Mouse (Mus musculus): ENCODE data around the gene Olfr64. TPM values are rescaled to one million over a fixed set of nuclear protein-coding genes. Genes with fewer than 3 reads are reported as not detected.
A peak's percentile ranks its signal among the peaks of the same experiment; 100 is the strongest.

The Olfr64 gene
- polyA plus RNA-seq (2012; rRNA removed), result not detected in 2 replicates

DNA sequence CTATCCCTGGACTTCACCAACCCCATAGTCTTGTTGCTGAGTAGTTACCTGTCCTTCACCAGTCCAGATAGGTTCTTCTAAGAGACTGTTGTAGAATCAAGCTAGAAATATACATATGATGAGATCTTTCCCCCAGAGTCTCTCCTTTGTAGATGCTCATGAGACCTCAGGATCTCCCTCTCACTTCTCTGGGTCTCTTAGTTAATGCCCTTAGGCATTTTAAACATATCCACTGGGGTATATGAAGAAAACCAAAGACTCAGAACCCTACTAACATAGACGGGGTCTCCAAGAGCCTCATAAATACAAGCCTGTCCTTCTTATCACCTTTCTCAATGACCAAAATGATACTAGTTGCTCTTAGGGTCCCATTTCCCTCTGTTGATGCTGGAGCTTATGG is at the start of gene Olfr64:
TSS of gene Olfr64 (minus strand) at position 101 of the 400 bp plus-strand sequence.
- TF ChIP-seq CTCF (IDR thresholded peaks at IDR 0.05; ENCODE audit: borderline replicate concordance, extremely low read depth, insufficient read depth, insufficient read length) (no peak), POLR2A (IDR thresholded peaks at IDR 0.05; ENCODE audit: borderline replicate concordance, extremely low read depth, insufficient read depth, insufficient read length, poor library complexity, severe bottlenecking) (no peak)
- no peak for DNase-seq (ENCODE audit: low read depth)

- peak; percentile 64 for DNase-seq (ENCODE audit: low read depth)
- TF ChIP-seq POLR2A (IDR thresholded peaks at IDR 0.05; ENCODE audit: borderline replicate concordance, extremely low read depth, insufficient read depth, insufficient read length, poor library complexity, severe bottlenecking) (no peak), CTCF (IDR thresholded peaks at IDR 0.05; ENCODE audit: borderline replicate concordance, extremely low read depth, insufficient read depth, insufficient read length) (peak; percentile 75; the same call in 1 of the 2 replicates)
Measured at GRCm38 (mm10) chr7:103942730-103943129, 48.4 kb upstream of the Olfr64 start.

- no peak for TF ChIP-seq POLR2A (IDR thresholded peaks at IDR 0.05; ENCODE audit: borderline replicate concordance, extremely low read depth, insufficient read depth, insufficient read length, poor library complexity, severe bottlenecking)
- no peak for TF ChIP-seq CTCF (IDR thresholded peaks at IDR 0.05; ENCODE audit: borderline replicate concordance, extremely low read depth, insufficient read depth, insufficient read length)
Measured at GRCm38 (mm10) chr7:103934264-103934663, 40.0 kb upstream of the Olfr64 start, which contains the start of gene Olfr632. Gene Olfr632, plus strand, starts transcription at chr7:103934347.

DNA sequence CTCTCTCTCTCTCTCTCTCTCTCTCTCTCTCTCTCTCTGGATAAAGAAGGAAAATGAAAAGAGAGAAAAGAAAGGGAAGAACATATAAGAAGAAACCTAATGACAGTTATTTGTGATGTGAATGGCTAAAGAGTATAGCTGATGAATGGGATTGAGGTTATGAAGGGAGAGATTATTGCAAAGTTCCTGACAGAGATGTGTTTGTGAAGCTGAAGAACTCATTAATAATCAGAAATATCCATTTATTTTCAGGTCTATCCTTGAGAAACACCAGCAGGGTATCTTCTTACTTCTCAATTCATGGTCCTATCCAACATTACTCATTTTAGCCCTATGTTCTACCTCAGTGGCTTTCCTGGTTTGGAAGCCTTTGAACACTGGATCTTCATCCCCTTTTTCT is 34.2 kb upstream of the Olfr64 start, which contains the start of gene Olfr631:
TSS of gene Olfr631 (plus strand) at position 301 of the 400 bp plus-strand sequence.
- TF ChIP-seq POLR2A (IDR thresholded peaks at IDR 0.05; ENCODE audit: borderline replicate concordance, extremely low read depth, insufficient read depth, insufficient read length, poor library complexity, severe bottlenecking), result no peak
- no peak for TF ChIP-seq CTCF (IDR thresholded peaks at IDR 0.05; ENCODE audit: borderline replicate concordance, extremely low read depth, insufficient read depth, insufficient read length)
- no peak for DNase-seq (ENCODE audit: low read depth)

More at GRCm38 (mm10) chr7:103934264-103934663, 40.0 kb upstream of the Olfr64 start, which contains the start of gene Olfr632:
- no peak for DNase-seq (ENCODE audit: low read depth)

DNA sequence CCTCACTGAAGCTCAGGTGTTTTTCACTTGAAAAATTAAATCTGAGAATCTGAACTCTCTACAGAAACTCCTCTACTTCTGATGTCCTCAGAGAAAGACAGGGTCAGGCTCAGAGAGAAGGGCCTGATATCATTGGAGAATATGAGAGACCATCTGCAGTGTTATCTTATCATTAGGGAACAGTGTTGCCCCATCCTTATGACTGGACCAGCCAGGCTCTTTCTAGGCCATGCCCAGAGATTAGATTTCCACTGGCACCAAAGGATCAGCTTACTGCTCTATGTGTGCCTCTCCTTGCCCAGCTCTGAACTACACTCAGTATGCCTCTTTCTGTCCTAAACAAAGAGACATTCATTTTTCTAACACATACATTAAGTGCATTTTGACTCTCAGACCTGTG is 21.1 kb upstream of the Olfr64 start:
- no peak for DNase-seq (ENCODE audit: low read depth)
- TF ChIP-seq POLR2A (IDR thresholded peaks at IDR 0.05; ENCODE audit: borderline replicate concordance, extremely low read depth, insufficient read depth, insufficient read length, poor library complexity, severe bottlenecking) (no peak), CTCF (IDR thresholded peaks at IDR 0.05; ENCODE audit: borderline replicate concordance, extremely low read depth, insufficient read depth, insufficient read length) (no peak)

DNA sequence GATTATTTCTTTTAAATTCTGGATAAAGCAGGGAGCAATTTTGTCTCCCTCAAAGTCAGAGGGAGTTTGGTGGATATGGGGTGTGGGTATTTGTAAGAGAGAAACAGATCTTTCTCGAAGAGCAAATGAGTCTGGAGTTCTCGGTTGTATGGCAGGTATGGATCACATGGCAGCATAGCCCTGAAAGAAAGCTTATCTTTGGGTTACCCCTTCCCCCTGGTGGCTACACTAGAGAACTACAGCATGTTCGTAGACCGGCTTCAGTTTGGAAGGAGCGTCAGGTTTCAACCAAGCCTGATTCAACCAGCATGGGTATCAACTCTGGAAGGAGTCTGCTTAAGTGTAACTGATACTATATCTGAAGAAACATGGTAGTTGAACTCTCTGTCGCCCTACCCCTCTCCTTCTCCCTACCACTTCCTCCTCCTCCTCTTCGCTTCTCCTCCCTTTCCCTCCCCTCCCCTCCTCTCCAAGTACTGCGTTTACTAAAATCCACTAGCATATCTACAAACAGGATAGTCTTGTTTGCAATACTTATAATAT is 18.8 kb upstream of the Olfr64 start:
- TF ChIP-seq POLR2A (IDR thresholded peaks at IDR 0.05; ENCODE audit: borderline replicate concordance, extremely low read depth, insufficient read depth, insufficient read length, poor library complexity, severe bottlenecking), result no peak
- peak; percentile 40; the same call in 1 of the 2 replicates for TF ChIP-seq CTCF (IDR thresholded peaks at IDR 0.05; ENCODE audit: borderline replicate concordance, extremely low read depth, insufficient read depth, insufficient read length)
- DNase-seq (ENCODE audit: low read depth), result peak; percentile 6

DNA sequence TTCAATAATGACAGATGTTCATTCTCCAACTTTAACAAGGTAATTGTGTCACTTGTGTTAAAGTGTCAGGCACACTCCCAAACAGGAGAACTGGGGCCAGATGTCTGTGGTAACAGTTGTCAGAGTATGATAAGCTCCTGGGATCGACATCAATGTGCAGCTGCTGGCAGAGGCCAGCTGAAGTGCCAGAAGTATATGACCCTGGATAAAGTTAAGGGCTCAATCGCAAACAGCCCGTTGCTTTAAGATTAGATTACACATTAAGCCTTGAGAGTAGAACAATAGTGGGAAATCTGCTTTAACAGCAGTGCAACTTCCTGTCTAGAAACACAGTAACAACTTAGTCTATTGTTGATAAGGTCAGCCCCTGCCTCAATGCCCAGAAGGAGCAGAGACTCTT is 15.8 kb upstream of the Olfr64 start:
- TF ChIP-seq POLR2A (IDR thresholded peaks at IDR 0.05; ENCODE audit: borderline replicate concordance, extremely low read depth, insufficient read depth, insufficient read length, poor library complexity, severe bottlenecking), result no peak
- no peak for DNase-seq (ENCODE audit: low read depth)

- no peak for DNase-seq (ENCODE audit: low read depth)
- TF ChIP-seq POLR2A (IDR thresholded peaks at IDR 0.05; ENCODE audit: borderline replicate concordance, extremely low read depth, insufficient read depth, insufficient read length, poor library complexity, severe bottlenecking) (no peak), CTCF (IDR thresholded peaks at IDR 0.05; ENCODE audit: borderline replicate concordance, extremely low read depth, insufficient read depth, insufficient read length) (no peak)
Measured at GRCm38 (mm10) chr7:103903187-103903586, 8.9 kb upstream of the Olfr64 start, which contains the start of gene Olfr65. Gene Olfr65, plus strand, starts transcription at chr7:103903487.

- TF ChIP-seq POLR2A (IDR thresholded peaks at IDR 0.05; ENCODE audit: borderline replicate concordance, extremely low read depth, insufficient read depth, insufficient read length, poor library complexity, severe bottlenecking), result no peak
- no peak for TF ChIP-seq CTCF (IDR thresholded peaks at IDR 0.05; ENCODE audit: borderline replicate concordance, extremely low read depth, insufficient read depth, insufficient read length)
- DNase-seq (ENCODE audit: low read depth), result no peak
Measured at GRCm38 (mm10) chr7:103886152-103886551, 8.1 kb downstream of the Olfr64 start, which contains the start of gene Olfr66. Gene Olfr66, minus strand, starts transcription at chr7:103886252.

- DNase-seq (ENCODE audit: low read depth), result no peak
- TF ChIP-seq CTCF (IDR thresholded peaks at IDR 0.05; ENCODE audit: borderline replicate concordance, extremely low read depth, insufficient read depth, insufficient read length) (no peak), POLR2A (IDR thresholded peaks at IDR 0.05; ENCODE audit: borderline replicate concordance, extremely low read depth, insufficient read depth, insufficient read length, poor library complexity, severe bottlenecking) (no peak)
Measured at GRCm38 (mm10) chr7:103877093-103877492, 17.2 kb downstream of the Olfr64 start.

DNA sequence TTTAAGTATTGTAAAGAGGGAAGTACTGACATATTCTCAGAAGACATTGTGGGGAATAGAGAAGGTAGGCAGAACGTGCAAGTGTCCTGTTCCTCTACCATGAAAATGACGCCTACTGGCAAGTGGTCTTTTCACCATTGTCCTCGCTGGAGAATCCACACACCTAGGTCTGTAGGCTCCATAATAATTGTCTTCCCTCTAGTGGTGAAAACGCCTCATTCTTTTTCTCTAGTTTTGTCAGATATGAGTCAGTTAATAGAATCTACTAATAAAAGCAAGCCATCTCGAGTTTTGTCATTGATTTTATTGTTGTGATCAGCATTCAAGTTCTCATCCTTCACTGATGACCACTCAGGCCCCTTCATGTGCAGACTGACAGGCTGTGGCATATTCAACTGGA is 19.8 kb downstream of the Olfr64 start:
- DNase-seq (ENCODE audit: low read depth), result peak; percentile 1
- no peak for TF ChIP-seq CTCF (IDR thresholded peaks at IDR 0.05; ENCODE audit: borderline replicate concordance, extremely low read depth, insufficient read depth, insufficient read length)
- TF ChIP-seq POLR2A (IDR thresholded peaks at IDR 0.05; ENCODE audit: borderline replicate concordance, extremely low read depth, insufficient read depth, insufficient read length, poor library complexity, severe bottlenecking), result no peak

- peak; percentile 27 for DNase-seq (ENCODE audit: low read depth)
- TF ChIP-seq CTCF (IDR thresholded peaks at IDR 0.05; ENCODE audit: borderline replicate concordance, extremely low read depth, insufficient read depth, insufficient read length), result no peak
- no peak for TF ChIP-seq POLR2A (IDR thresholded peaks at IDR 0.05; ENCODE audit: borderline replicate concordance, extremely low read depth, insufficient read depth, insufficient read length, poor library complexity, severe bottlenecking)
Measured at GRCm38 (mm10) chr7:103873064-103873463, 21.2 kb downstream of the Olfr64 start.
